Mouse (Mus musculus) ES-Bruce4 (cell line): ENCODE data around the gene G0s2. TPM values are rescaled to one million over a fixed set of nuclear protein-coding genes. Genes with fewer than 3 reads are reported as not detected.

Source experiments
- H3K27ac ChIP-seq: 2 replicates; pipeline ENCODE4 v1.5.1; 2012; ENCODE audit warnings: low read length, inconsistent platforms; ENCODE audit not compliant: insufficient read depth
- H3K27me3 ChIP-seq: 2 replicates; pipeline ENCODE4 v1.6.1; 2012; ENCODE audit warnings: mild to moderate bottlenecking, low read length, inconsistent platforms; ENCODE audit not compliant: control insufficient read depth, poor library complexity, insufficient read depth, severe bottlenecking
- H3K36me3 ChIP-seq: 2 replicates; pipeline ENCODE4 v1.6.1; 2012; ENCODE audit warnings: inconsistent platforms, mild to moderate bottlenecking, low read length, moderate library complexity; ENCODE audit not compliant: control insufficient read depth, poor library complexity, insufficient read depth, severe bottlenecking
- H3K4me1 ChIP-seq: one replicate; pipeline ENCODE4 v1.8.1; 2011; ENCODE audit warnings: low read length; ENCODE audit not compliant: control insufficient read depth, insufficient read depth
- H3K4me3 ChIP-seq: 2 replicates; pipeline ENCODE4 v1.5.1; 2011; ENCODE audit warnings: low read depth, mild to moderate bottlenecking, low read length
- H3K9ac ChIP-seq: 2 replicates; pipeline ENCODE4 v1.6.1; 2012; ENCODE audit warnings: low read depth, mild to moderate bottlenecking, inconsistent platforms; ENCODE audit not compliant: poor library complexity, severe bottlenecking
- H3K9me3 ChIP-seq: replicated peaks from 2 replicates; pipeline ENCODE4 v1.6.1; 2012; ENCODE audit warnings: mild to moderate bottlenecking, low read length, inconsistent platforms; ENCODE audit not compliant: control insufficient read depth, poor library complexity, insufficient read depth, severe bottlenecking
- CTCF ChIP-seq: IDR thresholded peaks from one replicate; pipeline ENCODE4 v1.8.1; 2011; ENCODE audit warnings: low read depth, low read length
- EP300 ChIP-seq: IDR thresholded peaks from 2 replicates; pipeline ENCODE4 v1.6.1; 2011; ENCODE audit warnings: low read depth, low read length; ENCODE audit not compliant: insufficient read depth
- POLR2A ChIP-seq: IDR thresholded peaks from one replicate; pipeline ENCODE4 v1.8.1; 2011; ENCODE audit warnings: low read length; ENCODE audit not compliant: insufficient read depth
- polyA plus RNA-seq: library from polyadenylated mRNA; stranded (reverse); fragments of >200 nt; gene quantifications from 2 replicates; pipeline ENCODE4 v1.2.4, GENCODE M21; 2011; ENCODE audit warnings: low read depth; ENCODE audit not compliant: missing spikeins, insufficient read depth, insufficient read length

Gene G0s2
- polyA plus RNA-seq, 1 experiment, result not detected

- no peak overlapping the region for H3K27ac ChIP-seq
- H3K9ac ChIP-seq, result no peak overlapping the region
- H3K27me3 ChIP-seq, result no peaks in the 10 kb centered on the region
- TF ChIP-seq CTCF (no peak), EP300 (no peak), POLR2A (no peak)
- H3K9me3 ChIP-seq, result no peaks in the 10 kb centered on the region
- H3K4me1 ChIP-seq, result no peaks in the 10 kb centered on the region
- no peaks in the 10 kb centered on the region for H3K36me3 ChIP-seq
- no peak overlapping the region for H3K4me3 ChIP-seq
Measured at GRCm38 (mm10) chr1:193284228-193284779, 11.3 kb upstream of the G0s2 start.

- no peak for TF ChIP-seq CTCF
- no peaks in the 10 kb centered on the region for H3K9me3 ChIP-seq
- H3K9ac ChIP-seq, result no peak overlapping the region
- no peaks in the 10 kb centered on the region for H3K27me3 ChIP-seq
- H3K36me3 ChIP-seq, result no peaks in the 10 kb centered on the region
- no peak overlapping the region for H3K27ac ChIP-seq
- no peak overlapping the region for H3K4me3 ChIP-seq
- no peaks in the 10 kb centered on the region for H3K4me1 ChIP-seq
Measured at GRCm38 (mm10) chr1:193281344-193281743, 8.3 kb upstream of the G0s2 start.

GRCm38 (mm10) chr1:193279492-193279891 lies 6.5 kb upstream of the G0s2 start:
- no peaks in the 10 kb centered on the region for H3K4me1 ChIP-seq

DNA sequence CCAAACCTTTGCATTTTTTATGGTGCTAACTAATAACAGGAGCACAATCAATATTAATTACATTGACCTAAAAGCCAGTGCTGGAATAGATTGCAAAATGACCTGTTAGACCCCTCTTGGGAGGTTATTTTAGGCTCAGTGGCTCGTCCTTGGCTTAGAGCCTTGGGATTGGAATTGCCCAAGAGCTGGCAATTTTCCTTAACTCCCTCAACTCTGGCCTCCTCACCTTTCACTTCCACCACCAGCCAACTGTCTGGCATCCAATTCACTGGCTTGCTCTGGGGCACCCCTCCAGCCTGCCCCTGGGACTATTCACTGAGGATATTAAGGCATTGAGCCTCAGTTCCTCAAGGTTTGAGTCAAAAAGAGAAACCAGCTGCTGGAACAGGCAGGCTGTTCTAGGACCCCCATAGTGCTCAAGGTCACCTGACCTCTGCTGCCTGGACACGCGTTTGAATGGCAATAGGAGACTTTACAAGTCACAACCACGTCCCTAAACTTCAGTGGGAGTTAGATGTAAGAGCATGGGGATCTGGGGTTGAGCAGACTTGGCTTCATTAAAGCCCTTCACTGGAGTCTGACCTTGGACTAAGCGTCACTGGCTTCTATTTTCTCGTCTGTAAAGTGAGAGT lies 5.5 kb upstream of the G0s2 start:
- no peak for TF ChIP-seq POLR2A
- no peak for TF ChIP-seq EP300
- no peak for TF ChIP-seq CTCF
- Histone ChIP-seq H3K27ac (no peak overlapping the region), H3K27me3 (no peaks in the 10 kb centered on the region), H3K36me3 (no peaks in the 10 kb centered on the region), H3K4me1 (no peaks in the 10 kb centered on the region), H3K9me3 (no peaks in the 10 kb centered on the region), H3K4me3 (no peak overlapping the region), H3K9ac (no peak overlapping the region)

More at GRCm38 (mm10) chr1:193279492-193279891, 6.5 kb upstream of the G0s2 start:
- TF ChIP-seq EP300 (no peak), POLR2A (no peak), CTCF (no peak)
- Histone ChIP-seq H3K27me3 (no peaks in the 10 kb centered on the region), H3K9ac (no peak overlapping the region), H3K4me3 (no peak overlapping the region), H3K27ac (no peak overlapping the region), H3K36me3 (no peaks in the 10 kb centered on the region), H3K9me3 (no peaks in the 10 kb centered on the region)

GRCm38 (mm10) chr1:193274407-193275071 lies 1.5 kb upstream of the G0s2 start:
- Histone ChIP-seq H3K4me3 (no peak overlapping the region), H3K27me3 (no peaks in the 10 kb centered on the region), H3K9me3 (no peaks in the 10 kb centered on the region), H3K27ac (no peak overlapping the region), H3K9ac (no peak overlapping the region), H3K36me3 (no peaks in the 10 kb centered on the region), H3K4me1 (no peaks in the 10 kb centered on the region)
- TF ChIP-seq EP300 (no peak), POLR2A (no peak), CTCF (no peak)

DNA sequence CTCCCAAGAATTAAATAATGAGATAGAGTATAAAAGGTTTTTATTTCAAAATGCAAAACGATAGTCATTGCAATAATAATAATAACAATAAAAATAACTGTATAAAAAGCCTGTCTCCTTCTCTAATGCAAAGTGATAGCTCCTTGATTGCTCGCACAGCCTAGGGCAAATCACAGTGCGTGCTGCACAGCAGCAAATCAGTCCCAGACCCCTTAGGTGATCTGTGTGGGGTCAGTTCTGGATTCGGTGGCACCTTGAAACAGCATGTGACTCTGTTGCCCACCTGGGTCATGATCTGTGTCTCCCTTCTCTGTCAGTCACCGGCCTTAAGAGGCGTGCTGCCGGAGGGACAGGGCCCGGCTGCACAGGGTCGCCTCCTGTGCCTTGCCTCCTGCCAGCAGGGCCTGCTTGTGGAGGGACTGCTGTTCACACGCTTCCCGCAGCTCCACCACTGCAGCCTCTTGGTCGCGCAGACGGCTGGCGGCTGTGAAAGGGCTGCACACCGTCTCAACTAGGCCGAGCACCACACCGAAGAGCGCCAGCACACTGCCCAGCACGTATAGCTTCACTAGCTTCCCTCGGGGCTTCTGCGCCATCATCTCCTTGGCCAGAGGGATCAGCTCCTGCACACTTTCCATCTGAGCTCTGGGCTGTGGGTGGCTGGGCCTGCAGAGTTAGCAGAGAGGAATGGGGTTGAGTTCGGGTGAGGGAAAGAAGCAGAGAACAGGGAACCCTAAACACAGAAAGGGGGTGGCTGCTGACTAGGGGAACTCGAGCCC lies 691 bp downstream of the G0s2 start:
- TF ChIP-seq EP300 (no peak), CTCF (no peak), POLR2A (no peak)
- no peaks in the 10 kb centered on the region for H3K36me3 ChIP-seq
- H3K9ac ChIP-seq, result peak overlapping the region; percentile 12; the same call in 1 of the 2 replicates
- H3K27me3 ChIP-seq, result no peaks in the 10 kb centered on the region; the same call in 1 of the 2 replicates
- peak overlapping the region; percentile 59 for H3K4me3 ChIP-seq
- no peaks in the 10 kb centered on the region for H3K9me3 ChIP-seq
- no peak overlapping the region for H3K27ac ChIP-seq
- no peaks in the 10 kb centered on the region for H3K4me1 ChIP-seq
